25 mouse cellular contexts compared by ENCODE assay signal in genomic region chr6:128526601-128527000, GRCm38 (mm10). TPM values are rescaled to one million over a fixed set of nuclear protein-coding genes. Genes with fewer than 3 reads are reported as not detected.
A peak's percentile ranks its signal among the peaks of the same experiment; 100 is the strongest.
DNase-seq lines count a peak whose midpoint lies in the region; ATAC-seq and TF ChIP-seq lines count a peak whose summit lies in the region.
"Had no signal": no experiment of that assay in that cellular context is flagged by ENCODE, and none has a peak within 500 bp of the region (broad histone marks: within the 10 kb centered on the region; RNA-seq: fewer than 3 reads in every experiment).

TSS of gene Pzp (minus strand) at chr6:128526720.

- TF ChIP-seq EP300 in liver, postnatal 0 days (IDR thresholded peaks at IDR 0.05; ENCODE audit: low read depth): no peak

- peak within 1 kb of the TSS; percentile 100 for H3K27ac ChIP-seq in liver, adult 2 months (replicated peaks; ENCODE audit: insufficient read depth, low read depth, low read length)
- peak within 1 kb of the TSS; percentile 66 for H3K27ac ChIP-seq in liver, embryonic 13.5 days
- peak within 1 kb of the TSS; percentile 90 for H3K27ac ChIP-seq in liver, postnatal 0 days (ENCODE audit: low read depth)
- H3K27ac ChIP-seq in hindbrain, embryonic 10.5 days: no peak within 1 kb of the TSS
- H3K27ac ChIP-seq: embryonic facial prominence, embryonic 15.5 days; forebrain, embryonic 12.5 days; heart, adult 2 months; heart, embryonic 15.5 days; hindbrain, embryonic 15.5 days had no signal

- WGBS in liver, adult 2 months: 20% methylated on average over 4 of the region's 4 CpGs
- 59% methylated on average over 4 of the region's 4 CpGs for WGBS in liver, embryonic 13.5 days (ENCODE audit: insufficient replicate concordance)
- WGBS in liver, postnatal 0 days (ENCODE audit: insufficient replicate concordance): 52% methylated on average over 4 of the region's 4 CpGs
- WGBS in hindbrain, embryonic 10.5 days: 91% methylated on average over 4 of the region's 4 CpGs

- peak within 1 kb of the TSS; percentile 96 for H3K9ac ChIP-seq in liver, adult 2 months (ENCODE audit: low read depth, low read length)
- no peak within 1 kb of the TSS for H3K9ac ChIP-seq in liver, embryonic 13.5 days
- H3K9ac ChIP-seq in liver, postnatal 0 days (replicated peaks): peak within 1 kb of the TSS; percentile 63
- H3K9ac ChIP-seq: embryonic facial prominence, embryonic 15.5 days; forebrain, embryonic 12.5 days; heart, embryonic 15.5 days; hindbrain, embryonic 15.5 days had no signal

- no peak within 1 kb of the TSS for H3K4me2 ChIP-seq in liver, embryonic 13.5 days
- H3K4me2 ChIP-seq in liver, postnatal 0 days (ENCODE audit: low read depth, low read length): peak within 1 kb of the TSS; percentile 16; the same call in 1 of the 2 replicates
- H3K4me2 ChIP-seq: embryonic facial prominence, embryonic 15.5 days; forebrain, embryonic 12.5 days; heart, embryonic 11.5 days; heart, embryonic 15.5 days; hindbrain, embryonic 15.5 days had no signal

- no peak for DNase-seq in adrenal gland, postnatal 4 days (ENCODE audit: low spot score in 2 of 2)
- DNase-seq in adrenal gland, adult (ENCODE audit: inconsistent age in 2 of 2, low spot score in 1 of 2): no peak
- DNase-seq in liver, adult 2 months (ENCODE audit: extremely low read depth, low read depth, low spot score): peak; percentile 90
- DNase-seq in liver: no peak
- no peak for DNase-seq in liver, embryonic 13.5 days
- no peak for DNase-seq in liver, postnatal 0 days
- no peak for DNase-seq in hindbrain, embryonic 10.5 days (ENCODE audit: low spot score)
- no peak for DNase-seq in urinary bladder, postnatal 14 days (ENCODE audit: low spot score)
- DNase-seq: adrenal gland, postnatal 25 days; cerebellum, adult 11 months; cerebellum, adult 8-10 months; cerebellum, postnatal 14 days; embryo, embryonic 11 days; gastrocnemius, postnatal 14 days; heart, adult 2 months had no signal

- H3K79me2 ChIP-seq in liver, adult 2 months (ENCODE audit: control insufficient read depth, insufficient read depth, low read length): peaks cover 9% of the 10 kb centered on the region; the same call in 1 of the 2 replicates

- peaks cover 16% of the 10 kb centered on the region; the same call in 1 of the 2 replicates for H3K4me1 ChIP-seq in liver, adult 2 months (ENCODE audit: control insufficient read depth, insufficient read depth, low read length)
- no peaks in the 10 kb centered on the region for H3K4me1 ChIP-seq in liver, embryonic 13.5 days (replicated peaks)
- H3K4me1 ChIP-seq in liver, postnatal 0 days (ENCODE audit: insufficient read depth): no peaks in the 10 kb centered on the region
- no peaks in the 10 kb centered on the region for H3K4me1 ChIP-seq in hindbrain, embryonic 10.5 days (replicated peaks)
- H3K4me1 ChIP-seq: embryonic facial prominence, embryonic 15.5 days; forebrain, embryonic 12.5 days; heart, embryonic 15.5 days; hindbrain, embryonic 15.5 days had no signal

- H3K9me3 ChIP-seq in liver, embryonic 13.5 days (replicated peaks): 0 out of 2 replicates have a peak, but pooled peaks cover 3% of the 10 kb centered on the region
- H3K9me3 ChIP-seq in liver, postnatal 0 days (ENCODE audit: low read length): peaks cover 7% of the 10 kb centered on the region
- H3K9me3 ChIP-seq in hindbrain, embryonic 10.5 days: no peaks in the 10 kb centered on the region
- H3K9me3 ChIP-seq: embryonic facial prominence, embryonic 15.5 days; heart, embryonic 15.5 days; hindbrain, embryonic 15.5 days had no signal

- peaks cover 33% of the 10 kb centered on the region for H3K36me3 ChIP-seq in liver, adult 2 months (ENCODE audit: control insufficient read depth, insufficient read depth, low read length)
- 0 out of 2 replicates have a peak, but pooled peaks cover 3% of the 10 kb centered on the region for H3K36me3 ChIP-seq in liver, embryonic 13.5 days
- H3K36me3 ChIP-seq in liver, postnatal 0 days (replicated peaks; ENCODE audit: insufficient read depth, low read length): peaks cover 2% of the 10 kb centered on the region; the same call in 1 of the 2 replicates
- no peaks in the 10 kb centered on the region for H3K36me3 ChIP-seq in hindbrain, embryonic 10.5 days
- H3K36me3 ChIP-seq: embryonic facial prominence, embryonic 15.5 days; forebrain, embryonic 12.5 days; heart, embryonic 15.5 days; hindbrain, embryonic 15.5 days had no signal

- H3K27me3 ChIP-seq in liver, adult 2 months (ENCODE audit: control insufficient read depth, insufficient read depth, low read length): no peaks in the 10 kb centered on the region
- no peaks in the 10 kb centered on the region for H3K27me3 ChIP-seq in liver, embryonic 13.5 days
- no peaks in the 10 kb centered on the region for H3K27me3 ChIP-seq in liver, postnatal 0 days (ENCODE audit: insufficient read depth, low read length)
- no peaks in the 10 kb centered on the region for H3K27me3 ChIP-seq in hindbrain, embryonic 10.5 days (ENCODE audit: insufficient read depth, poor library complexity, severe bottlenecking)
- H3K27me3 ChIP-seq: embryonic facial prominence, embryonic 15.5 days; forebrain, embryonic 12.5 days; heart, embryonic 15.5 days; hindbrain, embryonic 15.5 days had no signal

- no peak for TF ChIP-seq CTCF in liver, adult 2 months (IDR thresholded peaks at IDR 0.05; ENCODE audit: low read depth, low read length)
- TF ChIP-seq CTCF in liver, postnatal 0 days (IDR thresholded peaks at IDR 0.05; ENCODE audit: low read depth): no peak

- TF ChIP-seq POLR2A in liver, adult 2 months (IDR thresholded peaks at IDR 0.05; ENCODE audit: extremely low read depth, insufficient read depth, low read length): peak; percentile 85; the same call in 1 of the 2 replicates

- no peak for ATAC-seq in liver, embryonic 13.5 days (ENCODE audit: low read depth)
- peak; percentile 16; the same call in 1 of the 2 replicates for ATAC-seq in liver, postnatal 0 days
- ATAC-seq: forebrain, embryonic 16.5 days had no signal

- H3K4me3 ChIP-seq in liver, adult 2 months (ENCODE audit: insufficient read depth, low read depth, low read length): peak within 1 kb of the TSS; percentile 90
- peak within 1 kb of the TSS; percentile 25; the same call in 1 of the 2 replicates for H3K4me3 ChIP-seq in liver, embryonic 13.5 days (replicated peaks)
- peak within 1 kb of the TSS; percentile 46 for H3K4me3 ChIP-seq in liver, postnatal 0 days (ENCODE audit: low read depth, low read length)
- H3K4me3 ChIP-seq in hindbrain, embryonic 10.5 days: no peak within 1 kb of the TSS
- H3K4me3 ChIP-seq: embryonic facial prominence, embryonic 15.5 days; forebrain, embryonic 12.5 days; heart, adult 2 months; heart, embryonic 15.5 days; hindbrain, embryonic 15.5 days had no signal

RNA-seq across cellular contexts. Expression of gene Pzp, which starts in this region (rescaled TPM):
- total RNA-seq in adrenal gland, postnatal 4 days (2021): 100 to 1,000 TPM in 1 of 2 experiments, 10 to 100 TPM in 1; 15.0 to 306 TPM
- 1,917 and 2,554 TPM in 2 replicates for total RNA-seq in liver, adult 2 months (2014; rRNA removed)
- polyA plus RNA-seq in liver, adult 2 months (2012; rRNA removed): 1,366 and 1,553 TPM in 2 replicates
- polyA plus RNA-seq in liver, embryonic 13.5 days (2015; fragmentation: Nextera tagmentation; extraction: Ambion mirVana): 64.5 and 76.6 TPM in 2 replicates
- polyA plus RNA-seq in liver, postnatal 0 days (2015; fragmentation: Nextera tagmentation; extraction: Ambion mirVana): 1,244 and 1,400 TPM in 2 replicates
- polyA plus RNA-seq in hindbrain, embryonic 10.5 days (2016; fragmentation: Nextera tagmentation; extraction: Ambion mirVana): not detected in 2 replicates
- total RNA-seq: common myeloid progenitor, adult 5-6 weeks; gastrocnemius, postnatal 14 days had no signal
- polyA plus RNA-seq: embryonic facial prominence, embryonic 11.5 days; forebrain, embryonic 16.5 days; frontal cortex, adult 2 months; hindbrain, embryonic 11.5 days had no signal

Comparison
In these comparisons a context has a peak if more than half of its experiments do, and no peak if none do; other contexts are left out.
1. RNA of gene Pzp (polyA plus RNA-seq): 1,366 to 1,553 TPM in liver, adult 2 months, 1,244 to 1,400 TPM in liver, postnatal 0 days and 64.5 to 76.6 TPM in liver, embryonic 13.5 days; not detected in hindbrain, embryonic 10.5 days; every median in the first group is over 10 times any median in the second.
2. RNA of gene Pzp (polyA plus RNA-seq): 1,366 to 1,553 TPM in liver, adult 2 months and 1,244 to 1,400 TPM in liver, postnatal 0 days; 64.5 to 76.6 TPM in liver, embryonic 13.5 days; every median in the first group is over 10 times any median in the second.